Mouse (Mus musculus): ENCODE measurements around the gene Pars2. TPM values are rescaled to one million over a fixed set of nuclear protein-coding genes. Genes with fewer than 3 reads are reported as not detected.

Pars2 gene
- polyA plus RNA-seq, 1 experiment from 2014 or later: 12.7 TPM

- H3K9me3 ChIP-seq (replicated peaks; ENCODE audit: control insufficient read depth, low read length): no peaks in the 10 kb centered on the region
- no peaks in the 10 kb centered on the region for H3K36me3 ChIP-seq (ENCODE audit: control insufficient read depth, insufficient read depth, low read length)
- no peak overlapping the region for H3K4me2 ChIP-seq (ENCODE audit: low read length)
- WGBS: 27% methylated on average over 14 of the region's 14 CpGs
- peaks cover 13% of the 10 kb centered on the region for H3K4me1 ChIP-seq (ENCODE audit: control insufficient read depth, insufficient read depth, low read length)
- H3K27me3 ChIP-seq (replicated peaks; ENCODE audit: control insufficient read depth, insufficient read depth, low read length): no peaks in the 10 kb centered on the region
- H3K9ac ChIP-seq (ENCODE audit: low read length): peak overlapping the region; percentile 4; the same call in 1 of the 2 replicates
- ATAC-seq (peak; percentile 89), DNase-seq (ENCODE audit: low spot score) (peak; percentile 90)
- peak overlapping the region; percentile 35; the same call in 1 of the 2 replicates for H3K27ac ChIP-seq (ENCODE audit: low read depth, low read length)
- H3K4me3 ChIP-seq (ENCODE audit: low read depth, low read length): no peak overlapping the region
These were observed 20.3 kb upstream of the Pars2 start for GRCm38 (mm10) chr4:106630333-106631220.

- 29% methylated on average over 1 of the region's 3 CpGs for WGBS
- peak overlapping the region; percentile 5; the same call in 1 of the 2 replicates for H3K27ac ChIP-seq (ENCODE audit: low read depth, low read length)
- H3K4me2 ChIP-seq (ENCODE audit: low read length): no peak overlapping the region
- DNase-seq (ENCODE audit: low spot score): peak; percentile 39
- H3K4me1 ChIP-seq (ENCODE audit: control insufficient read depth, insufficient read depth, low read length): peaks cover 13% of the 10 kb centered on the region
- H3K27me3 ChIP-seq (replicated peaks; ENCODE audit: control insufficient read depth, insufficient read depth, low read length): no peaks in the 10 kb centered on the region
- no peaks in the 10 kb centered on the region for H3K9me3 ChIP-seq (replicated peaks; ENCODE audit: control insufficient read depth, low read length)
- H3K4me3 ChIP-seq (ENCODE audit: low read depth, low read length): no peak overlapping the region
- H3K9ac ChIP-seq (ENCODE audit: low read length): no peak overlapping the region
- ATAC-seq: no peak
- no peaks in the 10 kb centered on the region for H3K36me3 ChIP-seq (ENCODE audit: control insufficient read depth, insufficient read depth, low read length)
These were observed 18.6 kb upstream of the Pars2 start for GRCm38 (mm10) chr4:106632313-106632712.

GRCm38 (mm10) chr4:106633281-106634085 lies 17.4 kb upstream of the Pars2 start:
- Histone ChIP-seq H3K4me3 (ENCODE audit: low read depth, low read length) (no peak overlapping the region), H3K4me1 (ENCODE audit: control insufficient read depth, insufficient read depth, low read length) (peaks cover 13% of the 10 kb centered on the region), H3K27ac (ENCODE audit: low read depth, low read length) (peak overlapping the region; percentile 21; the same call in 1 of the 2 replicates), H3K36me3 (ENCODE audit: control insufficient read depth, insufficient read depth, low read length) (no peaks in the 10 kb centered on the region), H3K4me2 (ENCODE audit: low read length) (no peak overlapping the region), H3K9ac (ENCODE audit: low read length) (no peak overlapping the region), H3K27me3 (replicated peaks; ENCODE audit: control insufficient read depth, insufficient read depth, low read length) (no peaks in the 10 kb centered on the region), H3K9me3 (replicated peaks; ENCODE audit: control insufficient read depth, low read length) (no peaks in the 10 kb centered on the region)
- WGBS: 41% methylated on average over 8 of the region's 8 CpGs
- DNase-seq (ENCODE audit: low spot score) (no peak), ATAC-seq (no peak)

GRCm38 (mm10) chr4:106634086-106634479 lies 16.8 kb upstream of the Pars2 start:
- no peak overlapping the region for H3K4me3 ChIP-seq (ENCODE audit: low read depth, low read length)
- H3K27ac ChIP-seq (ENCODE audit: low read depth, low read length): no peak overlapping the region
- DNase-seq (ENCODE audit: low spot score) (no peak), ATAC-seq (no peak)
- WGBS: 63% methylated on average over 9 of the region's 9 CpGs
- no peaks in the 10 kb centered on the region for H3K9me3 ChIP-seq (replicated peaks; ENCODE audit: control insufficient read depth, low read length)
- no peaks in the 10 kb centered on the region for H3K27me3 ChIP-seq (replicated peaks; ENCODE audit: control insufficient read depth, insufficient read depth, low read length)
- H3K36me3 ChIP-seq (ENCODE audit: control insufficient read depth, insufficient read depth, low read length): no peaks in the 10 kb centered on the region
- H3K4me2 ChIP-seq (ENCODE audit: low read length): no peak overlapping the region
- no peak overlapping the region for H3K9ac ChIP-seq (ENCODE audit: low read length)
- H3K4me1 ChIP-seq (ENCODE audit: control insufficient read depth, insufficient read depth, low read length): peaks cover 13% of the 10 kb centered on the region

GRCm38 (mm10) chr4:106643483-106644217 lies 7.2 kb upstream of the Pars2 start:
- ATAC-seq (no peak), DNase-seq (ENCODE audit: low spot score) (no peak)
- peak overlapping the region; percentile 4; the same call in 1 of the 2 replicates for H3K9ac ChIP-seq (ENCODE audit: low read length)

GRCm38 (mm10) chr4:106644218-106644610 lies 6.7 kb upstream of the Pars2 start:
- H3K4me3 ChIP-seq (ENCODE audit: low read depth, low read length): no peak overlapping the region
- 0 out of 2 replicates have a peak, but pooled peaks cover 3% of the 10 kb centered on the region for H3K27me3 ChIP-seq (replicated peaks; ENCODE audit: control insufficient read depth, insufficient read depth, low read length)
- H3K9me3 ChIP-seq (replicated peaks; ENCODE audit: control insufficient read depth, low read length): no peaks in the 10 kb centered on the region
- WGBS: 79% methylated on average over 6 of the region's 6 CpGs
- H3K4me2 ChIP-seq (ENCODE audit: low read length): no peak overlapping the region
- H3K27ac ChIP-seq (ENCODE audit: low read depth, low read length): no peak overlapping the region
- H3K36me3 ChIP-seq (ENCODE audit: control insufficient read depth, insufficient read depth, low read length): no peaks in the 10 kb centered on the region
- no peak for ATAC-seq
- no peak overlapping the region for H3K9ac ChIP-seq (ENCODE audit: low read length)
- no peak for DNase-seq (ENCODE audit: low spot score)
- H3K4me1 ChIP-seq (ENCODE audit: control insufficient read depth, insufficient read depth, low read length): no peaks in the 10 kb centered on the region

More at GRCm38 (mm10) chr4:106643483-106644217, 7.2 kb upstream of the Pars2 start:
- no peak overlapping the region for H3K27ac ChIP-seq (ENCODE audit: low read depth, low read length)
- no peaks in the 10 kb centered on the region for H3K9me3 ChIP-seq (replicated peaks; ENCODE audit: control insufficient read depth, low read length)
- 40% methylated on average over 8 of the region's 8 CpGs for WGBS
- no peaks in the 10 kb centered on the region for H3K4me1 ChIP-seq (ENCODE audit: control insufficient read depth, insufficient read depth, low read length)
- no peak overlapping the region for H3K4me2 ChIP-seq (ENCODE audit: low read length)
- 0 out of 2 replicates have a peak, but pooled peaks cover 3% of the 10 kb centered on the region for H3K27me3 ChIP-seq (replicated peaks; ENCODE audit: control insufficient read depth, insufficient read depth, low read length)
- no peaks in the 10 kb centered on the region for H3K36me3 ChIP-seq (ENCODE audit: control insufficient read depth, insufficient read depth, low read length)
- no peak overlapping the region for H3K4me3 ChIP-seq (ENCODE audit: low read depth, low read length)

GRCm38 (mm10) chr4:106645797-106646196 lies 5.1 kb upstream of the Pars2 start:
- 79% methylated on average over 5 of the region's 5 CpGs for WGBS
- Histone ChIP-seq H3K36me3 (ENCODE audit: control insufficient read depth, insufficient read depth, low read length) (no peaks in the 10 kb centered on the region), H3K27me3 (replicated peaks; ENCODE audit: control insufficient read depth, insufficient read depth, low read length) (0 out of 2 replicates have a peak, but pooled peaks cover 3% of the 10 kb centered on the region), H3K4me1 (ENCODE audit: control insufficient read depth, insufficient read depth, low read length) (no peaks in the 10 kb centered on the region), H3K9ac (ENCODE audit: low read length) (no peak overlapping the region), H3K4me3 (ENCODE audit: low read depth, low read length) (no peak overlapping the region), H3K9me3 (replicated peaks; ENCODE audit: control insufficient read depth, low read length) (no peaks in the 10 kb centered on the region), H3K4me2 (ENCODE audit: low read length) (no peak overlapping the region), H3K27ac (ENCODE audit: low read depth, low read length) (no peak overlapping the region)
- ATAC-seq (no peak), DNase-seq (ENCODE audit: low spot score) (no peak)

- no peak overlapping the region for H3K9ac ChIP-seq (ENCODE audit: low read length)
- no peak overlapping the region for H3K27ac ChIP-seq (ENCODE audit: low read depth, low read length)
- H3K4me2 ChIP-seq (ENCODE audit: low read length): no peak overlapping the region
- WGBS: 78% methylated on average over 6 of the region's 6 CpGs
- H3K27me3 ChIP-seq (replicated peaks; ENCODE audit: control insufficient read depth, insufficient read depth, low read length): 0 out of 2 replicates have a peak, but pooled peaks cover 3% of the 10 kb centered on the region
- H3K36me3 ChIP-seq (ENCODE audit: control insufficient read depth, insufficient read depth, low read length): no peaks in the 10 kb centered on the region
- no peak for ATAC-seq
- peaks cover 6% of the 10 kb centered on the region for H3K4me1 ChIP-seq (ENCODE audit: control insufficient read depth, insufficient read depth, low read length)
- H3K9me3 ChIP-seq (replicated peaks; ENCODE audit: control insufficient read depth, low read length): no peaks in the 10 kb centered on the region
- no peak overlapping the region for H3K4me3 ChIP-seq (ENCODE audit: low read depth, low read length)
- DNase-seq (ENCODE audit: low spot score): no peak
These were observed 3.7 kb upstream of the Pars2 start for GRCm38 (mm10) chr4:106647137-106647536.

Measured in forebrain, embryonic 14.5 days (tissue).